Mouse (Mus musculus) spleen, adult 2 months (tissue): ENCODE measurements around the gene Bmpr1a. TPM values are rescaled to one million over a fixed set of nuclear protein-coding genes. Genes with fewer than 3 reads are reported as not detected.
A peak's percentile ranks its signal among the peaks of the same experiment; 100 is the strongest.

Source experiments
- DNase-seq, 2 experiments: peaks; one replicate each; pipeline versions ENCODE4 v3.0.0 to v3.0.0-alpha.2; 2012 to 2021; ENCODE audit warnings: low spot score in 2 of 2, low read depth in 1 of 2
- H3K27ac ChIP-seq: fragments of 200-500 bp; 2 replicates; pipeline ENCODE4 v1.5.1; 2012; ENCODE audit warnings: low read length, inconsistent platforms; ENCODE audit not compliant: insufficient read depth
- H3K27me3 ChIP-seq: fragments of 200-500 bp; 2 replicates; pipeline ENCODE4 v1.6.1; 2012; ENCODE audit warnings: mild to moderate bottlenecking, moderate library complexity, low read length, inconsistent platforms; ENCODE audit not compliant: control insufficient read depth, insufficient read depth
- H3K36me3 ChIP-seq: fragments of 200-500 bp; 2 replicates; pipeline ENCODE4 v1.6.1; 2012; ENCODE audit warnings: mild to moderate bottlenecking, low read length, inconsistent platforms; ENCODE audit not compliant: control insufficient read depth, insufficient read depth
- H3K4me1 ChIP-seq: fragments of 200-500 bp; 2 replicates; pipeline ENCODE4 v1.6.1; 2011; ENCODE audit warnings: inconsistent platforms; ENCODE audit not compliant: control insufficient read depth, insufficient read depth, insufficient read length
- H3K4me3 ChIP-seq: fragments of 200-500 bp; 2 replicates; pipeline ENCODE4 v1.5.1; 2011; ENCODE audit warnings: mild to moderate bottlenecking, inconsistent platforms; ENCODE audit not compliant: insufficient read depth, insufficient read length; ENCODE audit errors: extremely low read depth
- CTCF ChIP-seq: fragments of 200-500 bp; IDR thresholded peaks from 2 replicates; pipeline ENCODE4 v1.5.1; 2011; ENCODE audit warnings: mild to moderate bottlenecking, inconsistent platforms; ENCODE audit not compliant: insufficient read depth, insufficient read length, insufficient replicate concordance; ENCODE audit errors: extremely low read depth
- POLR2A ChIP-seq: fragments of 200-500 bp; IDR thresholded peaks from 2 replicates; pipeline ENCODE4 v1.6.1; 2011; ENCODE audit warnings: low read depth, low read length, inconsistent platforms
- WGBS: fragments of 180-500 bp; shearing (Covaris S2); methylation state at CpG from one replicate; pipeline ENCODE4 v1.1.7; 2018; 5-methylcytosine and 5-hydroxymethylcytosine counted together
- polyA plus RNA-seq: library from polyadenylated mRNA; depleted of rRNA; stranded (reverse); fragments of >200 nt; gene quantifications from 2 replicates; pipeline ENCODE4 v1.2.3, GENCODE M21; 2012

Gene Bmpr1a
- polyA plus RNA-seq, 1 experiment, result 1.0 TPM

GRCm38 (mm10) chr14:34403424-34403823 lies 99.7 kb downstream of the Bmpr1a start:
- no peaks in the 10 kb centered on the region for H3K36me3 ChIP-seq
- H3K4me1 ChIP-seq, result no peaks in the 10 kb centered on the region
- no peak overlapping the region for H3K4me3 ChIP-seq
- DNase-seq, result no peak
- H3K27me3 ChIP-seq, result no peaks in the 10 kb centered on the region
- WGBS, result 91% methylated on average over 7 of the region's 7 CpGs
- TF ChIP-seq CTCF, result no peak
- no peak for TF ChIP-seq POLR2A
- H3K27ac ChIP-seq, result no peak overlapping the region

DNA sequence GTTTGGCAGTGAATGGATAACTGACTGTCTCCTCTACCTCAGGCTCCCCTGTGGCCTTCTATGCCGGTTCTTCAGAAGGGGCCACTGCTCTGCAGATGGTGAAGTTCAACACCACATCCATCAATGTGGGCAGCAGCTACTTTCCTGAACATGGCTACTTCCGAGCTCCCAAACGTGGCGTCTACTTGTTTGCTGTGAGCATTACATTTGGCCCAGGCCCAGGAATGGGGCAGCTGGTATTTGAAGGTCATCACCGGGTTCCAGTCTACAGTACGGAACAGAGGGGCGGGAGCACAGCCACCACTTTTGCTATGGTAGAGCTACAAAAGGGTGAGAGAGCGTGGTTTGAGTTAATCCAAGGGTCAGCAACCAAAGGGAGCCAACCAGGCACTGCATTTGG lies 100.3 kb downstream of the Bmpr1a start:
- no peak for DNase-seq
- Histone ChIP-seq H3K36me3 (no peaks in the 10 kb centered on the region), H3K27ac (no peak overlapping the region), H3K4me1 (no peaks in the 10 kb centered on the region), H3K27me3 (no peaks in the 10 kb centered on the region), H3K4me3 (no peak overlapping the region)
- no peak for TF ChIP-seq CTCF
- TF ChIP-seq POLR2A, result no peak
- WGBS, result 82% methylated on average over 8 of the region's 8 CpGs

DNA sequence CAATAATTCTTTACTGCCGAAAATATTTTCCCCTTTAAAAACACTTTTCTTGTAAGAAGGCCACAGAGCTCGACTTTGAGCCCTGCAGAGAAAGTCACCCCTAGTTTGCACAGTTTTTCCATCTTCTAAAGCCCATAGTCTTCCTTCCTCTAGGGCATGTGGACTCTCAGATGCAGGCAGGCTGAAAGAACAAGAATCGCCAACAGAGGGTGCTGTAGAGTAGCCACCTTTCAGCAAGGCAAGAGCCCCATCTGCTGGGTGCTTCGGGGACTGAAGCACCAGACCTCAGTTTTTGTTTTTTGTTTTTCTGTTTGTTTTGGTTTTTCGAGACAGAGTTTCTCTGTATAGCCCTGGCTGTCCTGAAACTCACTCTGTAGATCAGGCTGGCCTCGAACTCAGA lies 102.0 kb downstream of the Bmpr1a start:
- no peaks in the 10 kb centered on the region for H3K27me3 ChIP-seq
- H3K4me1 ChIP-seq, result no peaks in the 10 kb centered on the region
- peak; percentile 43 to 54 for DNase-seq
- no peak overlapping the region for H3K4me3 ChIP-seq
- no peak overlapping the region for H3K27ac ChIP-seq
- 32% methylated on average over 6 of the region's 6 CpGs for WGBS
- no peaks in the 10 kb centered on the region for H3K36me3 ChIP-seq
- peak; percentile 99; the same call in 1 of the 2 replicates for TF ChIP-seq CTCF
- TF ChIP-seq POLR2A, result no peak

GRCm38 (mm10) chr14:34400021-34400420 lies 103.1 kb downstream of the Bmpr1a start:
- DNase-seq, result no peak

GRCm38 (mm10) chr14:34399301-34399700 lies 103.8 kb downstream of the Bmpr1a start:
- H3K27me3 ChIP-seq, result no peaks in the 10 kb centered on the region
- no peak for DNase-seq
- TF ChIP-seq CTCF (no peak), POLR2A (no peak)
- H3K4me3 ChIP-seq, result no peak overlapping the region
- H3K27ac ChIP-seq, result no peak overlapping the region
- 89% methylated on average over 6 of the region's 6 CpGs for WGBS
- H3K36me3 ChIP-seq, result no peaks in the 10 kb centered on the region
- H3K4me1 ChIP-seq, result no peaks in the 10 kb centered on the region

More at GRCm38 (mm10) chr14:34400021-34400420, 103.1 kb downstream of the Bmpr1a start:
- 90% methylated on average over 3 of the region's 3 CpGs for WGBS
- Histone ChIP-seq H3K27ac (no peak overlapping the region), H3K36me3 (no peaks in the 10 kb centered on the region), H3K4me1 (no peaks in the 10 kb centered on the region), H3K27me3 (no peaks in the 10 kb centered on the region), H3K4me3 (no peak overlapping the region)
- TF ChIP-seq CTCF, result no peak
- TF ChIP-seq POLR2A, result no peak

DNA sequence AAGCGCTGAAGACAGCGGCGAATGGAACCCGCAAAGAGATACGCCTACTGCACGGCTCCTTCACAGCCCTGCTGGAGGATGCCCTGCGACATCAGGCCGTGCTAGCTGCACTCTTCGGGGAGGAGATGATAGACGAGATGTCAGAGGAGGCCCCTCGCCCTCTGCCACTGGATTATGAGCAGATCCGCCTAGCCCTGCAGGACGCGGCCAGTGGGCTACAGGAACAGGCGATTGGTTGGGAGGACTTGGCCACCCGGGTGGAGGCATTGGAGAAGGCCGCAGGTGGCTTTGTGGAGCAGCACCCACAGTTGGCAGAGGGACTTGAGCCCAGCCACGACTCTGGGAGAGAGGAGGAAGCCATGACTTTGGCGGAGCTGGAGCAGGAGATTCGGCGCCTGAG lies 104.2 kb downstream of the Bmpr1a start:
- H3K36me3 ChIP-seq, result no peaks in the 10 kb centered on the region
- no peak for DNase-seq
- H3K4me3 ChIP-seq, result no peak overlapping the region
- H3K4me1 ChIP-seq, result no peaks in the 10 kb centered on the region
- no peak overlapping the region for H3K27ac ChIP-seq
- H3K27me3 ChIP-seq, result no peaks in the 10 kb centered on the region
- TF ChIP-seq CTCF (no peak), POLR2A (no peak)
- WGBS, result 88% methylated on average over 21 of the region's 21 CpGs

GRCm38 (mm10) chr14:34397871-34398270 lies 105.3 kb downstream of the Bmpr1a start:
- no peak for TF ChIP-seq CTCF
- TF ChIP-seq POLR2A, result no peak
- H3K36me3 ChIP-seq, result no peaks in the 10 kb centered on the region
- no peaks in the 10 kb centered on the region for H3K27me3 ChIP-seq
- no peak for DNase-seq
- WGBS, result 90% methylated on average over 5 of the region's 5 CpGs
- no peak overlapping the region for H3K4me3 ChIP-seq
- no peak overlapping the region for H3K27ac ChIP-seq
- no peaks in the 10 kb centered on the region for H3K4me1 ChIP-seq
